Mouse (Mus musculus) intestine, postnatal 0 days (tissue): ENCODE results near the gene Srp68. TPM values are rescaled to one million over a fixed set of nuclear protein-coding genes. Genes with fewer than 3 reads are reported as not detected.
"Not testable (repeated sequence)": the region's sequence is repeated elsewhere in the genome, so short reads cannot be mapped to it uniquely, and the experiment has no call there.

Experiments
- ATAC-seq: fragments of 200-750 bp; cut with Nextera tagmentation; 2 replicates; pipeline ENCODE4 v1.8.0; 2017; ENCODE audit warnings: mild to moderate bottlenecking, moderate TSS enrichment, moderate library complexity
- H3K27ac ChIP-seq: fragments of 300-500 bp; sonication (generic); 2 replicates; pipeline ENCODE4 v1.5.1; 2014; ENCODE audit warnings: mild to moderate bottlenecking, low read depth, low read length, moderate library complexity
- H3K27me3 ChIP-seq: fragments of 300-500 bp; sonication (generic); replicated peaks from 2 replicates; pipeline ENCODE4 v1.6.1; 2014; ENCODE audit warnings: low read length, mixed read lengths; ENCODE audit not compliant: control insufficient read depth, insufficient read depth
- H3K36me3 ChIP-seq: fragments of 300-500 bp; sonication (generic); 2 replicates; pipeline ENCODE4 v1.6.1; 2014; ENCODE audit warnings: mild to moderate bottlenecking, moderate library complexity; ENCODE audit not compliant: control insufficient read depth, insufficient read depth
- H3K4me1 ChIP-seq: fragments of 300-500 bp; sonication (generic); replicated peaks from 2 replicates; pipeline ENCODE4 v1.6.1; 2014; ENCODE audit warnings: antibody characterized with exemption, low read length, mixed read lengths; ENCODE audit not compliant: control insufficient read depth, insufficient read depth
- H3K4me2 ChIP-seq: fragments of 300-500 bp; sonication (generic); replicated peaks from 2 replicates; pipeline ENCODE4 v1.6.1; 2014; ENCODE audit warnings: low read depth, mild to moderate bottlenecking, moderate library complexity
- H3K4me3 ChIP-seq: fragments of 300-500 bp; sonication (generic); 2 replicates; pipeline ENCODE4 v1.5.1; 2014; ENCODE audit warnings: low read depth, low read length
- H3K9ac ChIP-seq: fragments of 300-500 bp; sonication (generic); 2 replicates; pipeline ENCODE4 v1.6.1; 2014; ENCODE audit warnings: mild to moderate bottlenecking, low read depth, low read length
- H3K9me3 ChIP-seq: fragments of 300-500 bp; sonication (generic); 2 replicates; pipeline ENCODE4 v1.6.1; 2016; ENCODE audit warnings: mixed run types; ENCODE audit not compliant: control insufficient read depth
- CTCF ChIP-seq: sonication (generic); IDR thresholded peaks from 2 replicates; pipeline ENCODE4 v1.5.1; 2016; ENCODE audit warnings: low read depth, mild to moderate bottlenecking, control low read depth, antibody characterized with exemption, moderate library complexity
- WGBS: fragments of 180-500 bp; shearing (Covaris S2); extraction: QIAGEN DNeasy Blood & Tissue Kit; methylation state at CpG from one replicate; pipeline ENCODE4 v1.1.7; 2014; 5-methylcytosine and 5-hydroxymethylcytosine counted together
- polyA plus RNA-seq: library from polyadenylated mRNA; unstranded; fragments of >200 nt; fragmentation: Nextera tagmentation; extraction: Ambion mirVana; gene quantifications from 2 replicates; pipeline ENCODE4 v1.2.1, GENCODE M21; 2015

Gene Srp68
- polyA plus RNA-seq, 1 experiment from 2014 or later, result 45.2 TPM

DNA sequence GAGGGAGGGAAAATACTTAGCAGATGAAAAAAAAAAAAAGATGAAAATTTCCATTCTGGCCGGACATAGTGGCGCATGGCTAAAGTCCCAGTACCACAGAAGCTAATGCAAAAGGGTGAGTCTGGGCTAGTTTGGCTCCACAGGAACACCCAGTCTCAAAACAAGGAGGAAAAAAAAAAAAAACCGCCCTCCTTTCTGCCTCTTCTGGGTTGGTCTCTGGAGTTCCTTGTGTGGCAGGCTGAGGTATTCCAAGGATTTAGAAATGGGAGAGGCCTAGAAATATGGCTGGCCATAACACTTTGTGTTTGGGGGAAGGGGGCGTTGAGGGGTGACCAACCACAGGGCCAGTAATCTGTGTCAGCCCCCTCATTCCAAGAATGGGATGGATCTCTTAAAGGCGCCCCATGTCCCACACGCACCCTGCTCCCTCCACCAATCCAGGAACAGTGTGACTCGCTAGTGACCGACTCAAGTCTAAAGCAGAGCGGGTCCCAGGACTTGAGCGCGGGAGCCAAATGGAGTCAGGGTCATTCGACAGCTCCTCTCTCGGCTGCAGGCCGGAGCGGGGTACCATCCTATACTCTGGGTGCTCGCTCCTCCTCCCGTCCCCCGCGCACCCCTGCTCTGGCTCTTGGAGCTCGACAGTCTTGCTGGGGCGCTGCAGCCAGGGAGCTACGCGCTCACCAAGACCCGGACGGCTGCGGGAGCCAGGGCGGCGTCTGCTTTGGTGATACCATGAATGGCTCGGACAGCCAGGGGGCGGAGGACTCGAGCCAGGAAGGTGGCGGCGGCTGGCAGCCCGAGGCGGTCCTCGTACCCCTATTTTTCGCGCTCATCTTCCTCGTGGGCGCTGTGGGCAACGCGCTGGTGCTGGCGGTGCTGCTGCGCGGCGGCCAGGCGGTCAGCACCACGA lies 7.0 kb upstream of the Srp68 start, which contains the start of gene Galr2:
Gene Galr2 (plus strand): TSS at position 189 of the 913 bp plus-strand sequence.
- no peaks in the 10 kb centered on the region for H3K4me1 ChIP-seq
- ATAC-seq, result peak; percentile 21; the same call in 1 of the 2 replicates
- peak within 1 kb of the TSS; percentile 11; the same call in 1 of the 2 replicates for H3K9ac ChIP-seq
- TF ChIP-seq CTCF, result peak; percentile 28; the same call in 1 of the 2 replicates
- no peak within 1 kb of the TSS for H3K27ac ChIP-seq
- peak within 1 kb of the TSS; percentile 63 for H3K4me2 ChIP-seq
- 7% methylated on average over 48 of the region's 48 CpGs for WGBS
- peak within 1 kb of the TSS; percentile 38 for H3K4me3 ChIP-seq
- H3K27me3 ChIP-seq, result peaks cover 52% of the 10 kb centered on the region
- no peaks in the 10 kb centered on the region for H3K9me3 ChIP-seq
- no peaks in the 10 kb centered on the region; the same call in 1 of the 2 replicates for H3K36me3 ChIP-seq

DNA sequence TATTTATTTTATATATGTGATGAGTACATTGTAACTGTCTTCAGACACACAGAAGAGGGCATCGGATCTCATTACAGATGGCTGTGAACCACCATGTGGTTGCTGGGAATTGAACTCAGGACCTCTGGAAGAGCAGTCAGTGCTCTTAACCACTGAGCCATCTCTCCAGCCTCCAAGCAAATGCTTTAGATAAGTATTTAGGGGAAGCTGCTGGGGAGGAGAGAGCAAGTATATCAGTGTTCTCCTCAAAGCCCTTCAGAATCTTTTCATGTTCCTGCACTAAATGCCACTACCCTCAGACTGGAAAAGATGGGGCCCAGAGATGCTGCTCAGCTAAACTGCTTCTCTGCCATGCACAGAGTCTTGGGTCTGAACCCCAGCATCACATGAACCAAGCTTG lies 3.2 kb upstream of the Srp68 start:
- not testable (repeated sequence) for H3K36me3 ChIP-seq, H3K4me2 ChIP-seq, H3K9me3 ChIP-seq, H3K4me1 ChIP-seq, H3K4me3 ChIP-seq, H3K9ac ChIP-seq, ATAC-seq, H3K27ac ChIP-seq
- 81% methylated on average over 1 of the region's 1 CpGs for WGBS
- H3K27me3 ChIP-seq, result peaks cover 23% of the 10 kb centered on the region

DNA sequence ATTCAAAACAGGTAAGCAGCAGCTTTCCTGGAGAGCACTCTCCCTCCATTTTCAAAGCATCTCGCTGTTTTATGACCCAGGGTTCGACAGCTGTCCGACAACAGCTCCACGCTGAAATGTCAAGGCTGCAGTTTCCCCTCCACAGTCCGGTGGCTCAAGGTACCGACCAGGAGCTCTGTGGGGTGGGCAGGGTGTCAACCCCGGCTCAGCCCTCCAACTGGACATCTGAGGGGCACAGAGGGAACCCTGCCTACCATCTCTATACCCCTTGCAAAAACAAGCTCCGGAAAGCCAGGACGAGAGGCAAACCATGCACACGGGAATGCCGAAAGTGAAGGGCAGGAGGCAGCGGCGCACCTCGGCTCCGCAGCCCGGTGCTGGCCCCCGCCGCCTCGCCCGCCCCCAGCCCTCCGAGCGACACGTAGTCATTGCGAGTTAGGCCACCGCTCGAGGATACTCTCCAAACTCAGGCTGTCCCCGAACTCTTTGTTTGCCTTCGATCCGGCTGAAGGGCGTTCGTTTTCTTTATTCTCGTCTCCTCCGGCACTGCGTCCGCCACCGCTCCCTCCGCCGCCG lies 460 bp downstream of the Srp68 start:
- H3K9ac ChIP-seq, result peak overlapping the region; percentile 94
- ATAC-seq, result 0 out of 2 replicates have a peak, but pooled peaks have one; percentile 25
- 0 out of 2 replicates have a peak, but pooled peaks cover 4% of the 10 kb centered on the region for H3K4me1 ChIP-seq
- peaks cover 25% of the 10 kb centered on the region; the same call in 1 of the 2 replicates for H3K36me3 ChIP-seq
- H3K27ac ChIP-seq, result peak overlapping the region; percentile 80
- H3K4me2 ChIP-seq, result peak overlapping the region; percentile 89
- peak overlapping the region; percentile 86 for H3K4me3 ChIP-seq
- no peaks in the 10 kb centered on the region for H3K27me3 ChIP-seq
- no peaks in the 10 kb centered on the region for H3K9me3 ChIP-seq
- TF ChIP-seq CTCF, result no peak
- WGBS, result 0% methylated on average over 39 of the region's 39 CpGs

DNA sequence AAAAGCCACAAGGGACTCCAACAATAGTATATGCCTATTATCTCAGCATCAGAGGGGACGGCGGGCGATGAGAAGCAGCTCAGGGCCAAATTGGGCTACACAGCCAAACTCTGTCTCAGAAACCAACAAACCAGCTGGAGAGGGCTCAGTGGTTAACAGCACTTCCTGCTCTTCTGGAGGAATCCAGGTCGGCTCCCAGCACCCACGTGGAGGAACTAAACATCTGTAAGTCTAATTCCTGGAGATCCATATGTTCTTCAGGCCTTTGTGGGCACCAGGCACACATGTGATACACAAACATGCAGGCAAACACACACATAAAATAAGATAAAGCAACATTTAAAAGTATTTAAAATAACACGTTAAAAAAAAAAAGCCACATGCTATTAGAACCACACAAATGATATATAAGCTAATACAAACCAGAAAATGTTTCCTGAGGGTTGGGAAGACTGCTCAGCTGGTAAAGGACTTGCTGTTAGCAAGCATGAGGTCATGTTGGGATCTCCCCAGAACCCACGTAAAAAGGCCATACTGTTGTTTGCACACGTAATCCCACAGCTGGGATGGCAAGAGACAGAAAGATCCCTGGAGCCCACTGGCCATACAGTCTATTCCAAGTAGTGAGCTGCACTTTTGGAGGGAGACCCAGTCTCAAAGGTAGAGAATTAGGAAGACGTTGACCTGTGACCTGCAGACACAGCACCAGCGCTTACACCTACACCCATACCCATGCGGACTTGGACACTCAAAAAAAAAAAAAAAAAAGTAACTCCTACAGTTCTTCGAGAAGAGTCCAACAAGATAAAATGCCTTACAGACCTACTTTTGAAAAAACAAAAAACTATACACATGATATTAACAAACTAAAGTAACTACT lies 1.2 kb downstream of the Srp68 start:
- Histone ChIP-seq H3K4me3 (peak overlapping the region; percentile 86), H3K9me3 (no peaks in the 10 kb centered on the region), H3K36me3 (peaks cover 29% of the 10 kb centered on the region; the same call in 1 of the 2 replicates), H3K27ac (peak overlapping the region; percentile 80; the same call in 1 of the 2 replicates), H3K4me2 (peak overlapping the region; percentile 89), H3K27me3 (no peaks in the 10 kb centered on the region), H3K4me1 (0 out of 2 replicates have a peak, but pooled peaks cover 4% of the 10 kb centered on the region), H3K9ac (peak overlapping the region; percentile 94)
- WGBS, result 33% methylated on average over 12 of the region's 12 CpGs
- no peak for ATAC-seq
- TF ChIP-seq CTCF, result no peak

DNA sequence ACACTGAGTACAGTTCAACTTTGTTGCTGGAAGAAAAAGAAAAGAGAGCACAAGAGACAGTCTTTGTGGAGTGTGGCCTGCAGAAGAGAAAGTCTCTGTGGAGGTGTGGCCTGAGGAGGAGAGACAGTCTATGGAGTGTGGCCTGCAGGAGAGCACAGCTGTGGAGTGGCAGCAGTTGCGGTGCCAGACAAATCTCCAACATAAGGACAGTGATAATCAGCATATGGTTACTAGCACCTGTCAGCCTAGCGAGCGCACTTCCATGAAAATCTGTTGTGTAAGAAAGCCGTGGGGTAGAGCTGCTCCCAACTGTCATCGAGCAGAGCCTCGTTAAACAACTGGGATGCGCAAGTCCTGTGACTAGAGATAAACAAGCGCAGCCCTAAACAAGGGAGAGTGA lies 4.5 kb downstream of the Srp68 start:
- Histone ChIP-seq H3K36me3 (peaks cover 58% of the 10 kb centered on the region), H3K4me3 (no peak overlapping the region), H3K4me1 (0 out of 2 replicates have a peak, but pooled peaks cover 2% of the 10 kb centered on the region), H3K9ac (no peak overlapping the region), H3K4me2 (no peak overlapping the region), H3K9me3 (no peaks in the 10 kb centered on the region), H3K27ac (peak overlapping the region; percentile 29), H3K27me3 (no peaks in the 10 kb centered on the region)
- ATAC-seq, result no peak
- no peak for TF ChIP-seq CTCF
- WGBS, result 75% methylated on average over 8 of the region's 8 CpGs
